Mouse (Mus musculus) hindbrain, embryonic 12.5 days (tissue): ENCODE data around the gene Gm21866. TPM values are rescaled to one million over a fixed set of nuclear protein-coding genes. Genes with fewer than 3 reads are reported as not detected.
"Not testable (repeated sequence)": the region's sequence is repeated elsewhere in the genome, so short reads cannot be mapped to it uniquely, and the experiment has no call there.

Source experiments
- ATAC-seq: fragments of 200-750 bp; cut with Nextera tagmentation; 2 replicates; pipeline ENCODE4 v1.8.0; 2017; ENCODE audit warnings: moderate TSS enrichment; ENCODE audit not compliant: low FRiP score
- H3K27ac ChIP-seq: fragments of 300-500 bp; sonication (generic); 2 replicates; pipeline ENCODE4 v1.5.1; 2016; ENCODE audit warnings: mild to moderate bottlenecking
- H3K27me3 ChIP-seq: fragments of 300-500 bp; sonication (generic); 2 replicates; pipeline ENCODE4 v1.6.1; 2016; ENCODE audit warnings: mild to moderate bottlenecking
- H3K36me3 ChIP-seq: fragments of 300-500 bp; sonication (generic); 2 replicates; pipeline ENCODE4 v1.6.1; 2016; ENCODE audit warnings: mild to moderate bottlenecking
- H3K4me1 ChIP-seq: fragments of 300-500 bp; sonication (generic); 2 replicates; pipeline ENCODE4 v1.6.1; 2016
- H3K4me2 ChIP-seq: fragments of 300-500 bp; sonication (generic); replicated peaks from 2 replicates; pipeline ENCODE4 v1.6.1; 2016; ENCODE audit warnings: mild to moderate bottlenecking
- H3K4me3 ChIP-seq: fragments of 300-500 bp; sonication (generic); 2 replicates; pipeline ENCODE4 v1.5.1; 2016; ENCODE audit warnings: mild to moderate bottlenecking
- H3K9ac ChIP-seq: fragments of 300-500 bp; sonication (generic); 2 replicates; pipeline ENCODE4 v1.6.1; 2016; ENCODE audit warnings: mild to moderate bottlenecking, moderate library complexity
- H3K9me3 ChIP-seq: fragments of 300-500 bp; sonication (generic); replicated peaks from 2 replicates; pipeline ENCODE4 v1.6.1; 2016; ENCODE audit warnings: mild to moderate bottlenecking
- whole genome bisulfite sequencing: fragments of 180-500 bp; shearing (Covaris S2); methylation state at CpG from one replicate; pipeline ENCODE4 v1.1.7; 2016; 5-methylcytosine and 5-hydroxymethylcytosine counted together
- polyA plus RNA-seq: library from polyadenylated mRNA; unstranded; fragments of >200 nt; fragmentation: Nextera tagmentation; extraction: Ambion mirVana; gene quantifications from 2 replicates; pipeline ENCODE4 v1.2.1, GENCODE M21; 2016

Gm21866 gene
- polyA plus RNA-seq = not detected in 2 replicates

- ATAC-seq, H3K9ac ChIP-seq, H3K27me3 ChIP-seq, H3K4me2 ChIP-seq, H3K27ac ChIP-seq, H3K9me3 ChIP-seq, H3K4me3 ChIP-seq, H3K36me3 ChIP-seq, H3K4me1 ChIP-seq: not testable (repeated sequence)
- 94% methylated on average over 2 of the region's 3 CpGs for WGBS
These were observed at the start of gene Gm21866 for GRCm38 (mm10) chrY:13465479-13465878. Gene Gm21866 (minus strand): TSS chrY:13465579.

GRCm38 (mm10) chrY:13493726-13494125 lies 28.3 kb upstream of the Gm21866 start, which contains the start of gene Gm20773:
Gene Gm20773 (plus strand): TSS chrY:13494026.
- ATAC-seq, H3K4me3 ChIP-seq, H3K9me3 ChIP-seq, H3K9ac ChIP-seq, H3K36me3 ChIP-seq, H3K27me3 ChIP-seq, H3K4me2 ChIP-seq, H3K27ac ChIP-seq, H3K4me1 ChIP-seq: not testable (repeated sequence)
- WGBS = no CpG with 5 or more reads among the region's 1 CpGs

Other genes starting within 250 kb of the Gm21866 start
- gene Gm21828, start 241.7 kb downstream of the Gm21866 start, polyA plus RNA-seq = not detected in 2 replicates
- not detected in 2 replicates for gene Gm21440, start 213.2 kb downstream of the Gm21866 start, polyA plus RNA-seq
- not detected in 2 replicates for gene Gm21454, start 213.1 kb downstream of the Gm21866 start, polyA plus RNA-seq
- not detected in 2 replicates for gene Gm21725, start 116.5 kb downstream of the Gm21866 start, polyA plus RNA-seq
- not detected in 2 replicates for gene Gm20773, start 28.4 kb upstream of the Gm21866 start, polyA plus RNA-seq